Mouse (Mus musculus) Muller cell, postnatal 12 days (primary cell): ENCODE measurements around the gene Kcnmb1.

Experiments used
- DNase-seq: peaks from one replicate; pipeline ENCODE4 v3.0.0-alpha.2; 2015; ENCODE audit errors: inconsistent ontology term

The Kcnmb1 gene

GRCm38 (mm10) chr11:33962688-33963407 is at the start of gene Kcnmb1:
Kcnmb1 (plus strand) TSS chr11:33963013.
- DNase-seq = peak; percentile 11

DNA sequence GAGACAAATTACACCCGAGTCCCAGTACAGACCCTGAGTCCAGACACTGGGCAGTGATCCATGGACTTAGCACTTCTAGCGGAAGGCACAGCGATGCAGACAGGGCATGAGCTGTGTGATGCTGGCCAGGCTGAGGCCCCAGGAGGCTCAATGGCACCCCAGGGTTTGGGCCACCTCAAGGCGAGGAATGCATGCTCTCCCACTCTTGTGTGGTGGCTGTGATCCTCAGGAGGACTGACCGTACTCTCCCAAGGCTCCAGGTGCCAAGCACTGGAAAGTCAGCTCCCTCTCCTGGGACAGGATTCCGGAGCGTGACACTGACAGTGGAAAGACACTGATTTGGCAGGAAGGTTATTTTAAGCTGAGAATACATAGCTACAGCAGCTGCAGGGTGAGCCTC is 49.8 kb upstream of the Kcnmb1 start:
- DNase-seq = no peak

- DNase-seq = no peak
Observed at GRCm38 (mm10) chr11:33914216-33914615, 48.6 kb upstream of the Kcnmb1 start.

- DNase-seq = peak; percentile 48
Observed at GRCm38 (mm10) chr11:33917574-33917973, 45.2 kb upstream of the Kcnmb1 start.

DNA sequence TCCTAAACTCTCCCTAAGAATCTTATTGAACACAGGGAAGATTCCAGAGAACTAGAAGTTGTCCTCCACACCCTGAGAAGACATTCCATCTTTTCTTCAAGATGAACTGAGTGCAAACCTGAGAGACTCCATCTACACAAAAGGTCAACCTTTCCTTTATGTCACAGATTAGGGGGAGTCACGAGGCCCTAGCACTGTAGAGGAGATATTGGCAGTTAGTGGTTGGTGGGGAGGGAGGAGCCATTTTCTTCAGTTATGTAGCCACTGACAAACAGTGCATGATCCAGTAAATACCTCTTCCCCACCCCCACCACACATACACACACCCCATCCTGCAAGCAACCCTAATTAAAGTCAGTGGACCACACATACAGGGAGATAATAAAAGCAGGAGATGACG is 44.4 kb upstream of the Kcnmb1 start:
- DNase-seq = no peak

GRCm38 (mm10) chr11:33919826-33920225 is 43.0 kb upstream of the Kcnmb1 start:
- no peak for DNase-seq

- DNase-seq = no peak
Observed at GRCm38 (mm10) chr11:33921451-33921850, 41.4 kb upstream of the Kcnmb1 start.

GRCm38 (mm10) chr11:33923031-33923430 is 39.8 kb upstream of the Kcnmb1 start:
- no peak for DNase-seq

- no peak for DNase-seq
Observed at GRCm38 (mm10) chr11:33925778-33926177, 37.0 kb upstream of the Kcnmb1 start.

DNA sequence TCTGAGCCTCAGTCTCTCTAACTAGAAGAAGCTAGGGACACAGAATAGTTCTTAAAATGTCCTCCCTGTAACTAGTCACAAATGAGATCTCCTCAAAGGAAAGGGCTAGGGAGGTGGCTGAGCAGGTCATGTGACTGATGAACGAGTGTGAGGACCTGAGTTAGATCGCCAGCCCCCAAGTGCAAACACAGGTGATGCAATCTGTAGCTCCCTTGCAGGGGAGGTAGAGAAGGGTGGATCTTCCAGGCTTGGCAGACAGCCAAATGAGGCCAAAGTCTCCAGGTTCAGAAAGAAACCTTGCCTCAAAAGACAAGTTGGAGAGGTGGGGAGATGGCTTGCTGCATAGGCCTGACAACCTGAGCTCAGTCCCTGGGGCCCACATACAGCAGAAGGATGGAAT is 36.3 kb upstream of the Kcnmb1 start:
- no peak for DNase-seq

GRCm38 (mm10) chr11:33927321-33927720 is 35.5 kb upstream of the Kcnmb1 start:
- DNase-seq = no peak

GRCm38 (mm10) chr11:33927836-33928235 is 35.0 kb upstream of the Kcnmb1 start:
- DNase-seq = no peak

DNA sequence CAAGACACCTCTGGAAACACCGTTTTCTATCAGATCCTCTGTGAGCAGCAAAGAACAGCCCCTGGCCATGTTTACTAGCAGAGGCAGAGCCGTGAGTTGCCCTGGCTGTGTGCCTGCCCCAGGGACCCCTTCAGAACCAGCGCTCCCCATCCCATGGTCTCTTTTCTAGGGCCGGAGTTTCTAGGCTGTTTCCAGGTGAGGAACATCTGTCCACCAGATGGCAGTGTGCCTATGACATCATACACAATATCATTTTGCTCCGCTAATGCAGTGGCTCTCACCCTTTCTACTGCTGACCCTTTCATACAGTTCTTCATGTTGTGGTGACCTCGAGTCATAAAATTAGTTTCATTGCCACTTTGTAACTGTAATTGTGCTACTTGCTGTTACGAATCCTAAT is 34.2 kb upstream of the Kcnmb1 start:
- no peak for DNase-seq

GRCm38 (mm10) chr11:33929412-33929811 is 33.4 kb upstream of the Kcnmb1 start:
- no peak for DNase-seq

GRCm38 (mm10) chr11:33931836-33932385 is 30.9 kb upstream of the Kcnmb1 start:
- DNase-seq = no peak

DNA sequence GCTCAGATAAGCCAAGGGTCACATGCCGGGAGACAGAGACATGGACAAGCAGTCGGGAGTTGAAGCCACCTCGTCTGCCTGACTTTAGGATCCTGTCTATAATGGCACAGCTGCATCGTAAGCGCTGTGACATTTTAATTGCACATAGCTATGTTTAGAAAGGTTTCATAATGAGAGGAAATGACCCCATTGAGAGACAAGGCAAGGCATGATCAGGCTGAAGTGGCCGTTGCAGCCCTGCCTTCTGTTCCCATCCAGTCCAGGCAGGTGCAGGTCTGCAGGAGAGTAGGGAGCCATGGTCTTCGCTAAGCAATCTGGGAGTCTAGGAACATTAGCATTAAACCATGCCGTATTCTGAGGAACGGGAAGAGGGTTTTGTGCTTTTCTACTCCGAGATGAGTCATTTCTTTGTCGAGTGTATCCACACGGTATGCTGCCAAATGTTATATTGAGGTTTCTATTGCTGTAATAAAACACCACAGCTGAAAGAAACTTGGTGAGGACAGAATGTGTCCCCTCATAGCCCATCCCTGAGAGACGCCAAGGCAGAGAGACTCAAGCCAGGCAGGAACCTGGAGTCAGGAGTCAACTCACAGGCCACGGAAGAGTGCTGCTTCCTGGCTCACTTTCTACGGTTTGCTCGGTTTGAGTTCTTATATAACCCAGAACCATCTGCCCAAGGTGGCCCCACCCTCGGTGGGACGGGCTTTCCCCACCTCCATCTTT is 30.3 kb upstream of the Kcnmb1 start:
- DNase-seq = no peak

GRCm38 (mm10) chr11:33934286-33934685 is 28.5 kb upstream of the Kcnmb1 start:
- DNase-seq = no peak

DNA sequence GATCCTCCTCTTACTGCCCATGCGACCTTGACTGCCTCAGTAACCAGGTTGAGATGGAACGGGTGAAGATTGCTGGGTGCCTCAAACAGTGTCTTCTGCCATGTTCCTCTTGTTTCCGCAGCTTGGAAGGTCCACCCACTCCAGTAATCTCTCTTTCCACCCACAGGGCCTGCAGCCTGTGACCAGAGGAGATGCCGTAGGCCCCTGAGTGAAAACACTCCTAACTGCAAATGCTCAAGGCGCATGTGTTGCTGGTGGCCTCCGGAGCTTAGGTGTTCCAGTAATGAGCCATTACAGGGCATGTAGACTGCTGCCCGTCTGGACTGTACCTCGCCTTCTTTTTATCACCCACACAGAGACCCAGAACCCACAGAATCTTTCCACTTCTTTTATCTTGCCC is 25.2 kb upstream of the Kcnmb1 start:
- no peak for DNase-seq

DNA sequence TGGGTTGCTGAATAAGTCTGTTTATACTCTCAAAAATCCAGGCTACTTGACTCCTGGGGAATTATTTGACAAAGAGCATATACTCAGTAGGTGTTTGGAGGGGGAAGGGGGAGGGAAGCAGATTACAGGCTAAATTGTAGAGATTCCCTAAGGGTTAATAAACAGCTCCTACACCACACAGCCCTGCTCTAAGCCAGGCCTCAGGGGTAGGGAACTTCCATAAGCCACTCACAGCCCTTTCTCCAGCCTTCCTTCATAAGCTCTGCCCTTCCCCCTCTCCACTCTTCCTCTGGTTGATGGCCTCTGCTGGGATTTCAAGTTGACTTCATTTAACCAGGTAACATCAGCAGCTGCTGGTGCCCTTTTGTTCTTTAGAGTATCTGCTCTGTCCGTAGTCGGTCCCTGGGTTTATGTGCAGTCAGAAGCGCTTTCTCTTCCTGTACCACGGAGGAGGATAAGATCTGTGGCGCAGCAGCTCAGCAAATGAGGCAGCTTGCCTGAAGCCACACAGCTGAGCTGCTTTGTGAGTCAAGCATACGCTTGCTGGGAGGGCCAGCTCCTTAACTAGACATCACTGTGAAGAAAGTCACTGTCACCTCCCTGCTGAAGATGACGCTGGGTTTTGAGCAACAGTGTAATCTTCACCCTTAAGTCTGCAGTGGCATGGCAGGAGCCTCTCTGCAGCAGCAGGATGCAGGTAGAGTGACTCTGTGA is 24.1 kb upstream of the Kcnmb1 start:
- DNase-seq = no peak

- DNase-seq = no peak
Observed at GRCm38 (mm10) chr11:33939456-33940113, 23.2 kb upstream of the Kcnmb1 start.

GRCm38 (mm10) chr11:33943565-33943964 is 19.2 kb upstream of the Kcnmb1 start:
- no peak for DNase-seq
